Mouse (Mus musculus) thymus, adult 2 months (tissue): Measurements from ENCODE around the gene Sept9.

Experiments
- CTCF ChIP-seq: fragments of 200-500 bp; IDR thresholded peaks from 2 replicates; pipeline ENCODE4 v1.5.1; 2012; ENCODE audit warnings: mild to moderate bottlenecking, control low read depth, low read length, moderate library complexity, borderline replicate concordance; ENCODE audit not compliant: control insufficient read depth, poor library complexity, insufficient read depth; ENCODE audit errors: extremely low read depth
- POLR2A ChIP-seq: fragments of 200-500 bp; IDR thresholded peaks from 2 replicates; pipeline ENCODE4 v1.6.1; 2012; ENCODE audit warnings: mild to moderate bottlenecking, low read length, control low read depth, moderate library complexity; ENCODE audit not compliant: control insufficient read depth, poor library complexity, insufficient read depth; ENCODE audit errors: extremely low read depth

DNA sequence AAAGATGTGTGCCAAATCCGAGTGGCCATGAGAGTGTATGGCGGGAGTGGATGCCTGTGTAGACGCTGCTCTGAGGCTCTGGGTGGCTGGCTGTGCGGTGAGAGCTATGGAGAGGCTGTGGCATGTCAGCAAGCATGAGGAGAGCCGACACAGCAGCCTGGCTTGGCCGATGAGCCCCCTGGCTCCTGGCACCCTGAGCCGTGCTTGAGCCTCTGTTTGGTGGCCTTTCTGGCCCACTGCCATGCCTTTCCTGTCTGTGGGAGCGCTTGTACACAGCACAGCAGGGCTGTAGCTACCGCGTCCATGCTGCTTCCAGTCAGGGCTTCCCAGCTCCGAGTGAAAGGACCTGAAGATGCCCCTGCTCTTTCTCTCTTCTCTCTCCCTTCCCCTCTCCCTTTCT, 41.1 kb upstream of the Sept9 start:
- TF ChIP-seq CTCF (no peak), POLR2A (no peak)
